ENCODE assay signal across 7 mouse cellular contexts in the genomic region with DNA sequence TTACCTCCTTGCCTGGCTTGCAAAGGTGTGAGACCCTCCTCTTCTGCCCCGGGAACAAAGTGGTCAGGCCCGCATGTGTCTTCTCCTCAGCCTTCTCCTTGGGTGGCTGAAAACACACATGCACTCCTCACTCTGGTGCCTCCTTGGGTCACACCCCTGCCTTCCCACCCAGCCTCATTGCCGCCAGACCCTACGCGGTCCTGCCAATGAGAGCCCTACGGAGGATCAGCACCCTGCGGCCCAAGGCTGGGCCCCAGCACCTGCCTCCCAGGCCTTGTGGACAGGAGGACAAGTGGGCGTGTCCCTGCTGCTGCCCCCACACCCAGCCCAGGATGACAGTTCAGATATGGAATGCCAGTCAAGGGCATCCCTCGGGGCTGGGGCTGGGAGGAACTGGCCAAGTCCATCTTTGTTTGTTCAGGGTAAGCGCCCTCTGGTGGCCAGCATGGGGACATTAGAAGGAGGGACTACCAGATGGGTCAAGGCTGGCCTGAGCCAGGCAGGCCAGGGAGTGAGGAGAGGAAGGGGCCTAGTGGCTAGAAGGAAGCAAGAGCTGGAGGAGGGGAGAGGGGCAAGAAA. TPM values are rescaled to one million over a fixed set of nuclear protein-coding genes. Genes with fewer than 3 reads are reported as not detected.
A peak's percentile ranks its signal among the peaks of the same experiment; 100 is the strongest.
DNase-seq lines count a peak whose midpoint lies in the region; ATAC-seq and TF ChIP-seq lines count a peak whose summit lies in the region.

No protein-coding gene starts in this region.

- peak; percentile 7; the same call in 1 of the 2 replicates for ATAC-seq in heart, embryonic 11.5 days (replicated peaks; ENCODE audit: insufficient number of reproducible peaks, low FRiP score, low TSS enrichment)

- no peaks in the 10 kb centered on the region for H3K27me3 ChIP-seq in E14TG2a.4 (ENCODE audit: insufficient read depth, low read length)
- no peaks in the 10 kb centered on the region for H3K27me3 ChIP-seq in heart, embryonic 11.5 days (ENCODE audit: control insufficient read depth, insufficient read depth, low read length)

- WGBS in heart, embryonic 11.5 days (ENCODE audit: insufficient replicate concordance) = 70% methylated on average over 10 of the region's 10 CpGs

- peaks cover 83% of the 10 kb centered on the region for H3K36me3 ChIP-seq in E14TG2a.4 (ENCODE audit: insufficient read depth, low read length)
- peaks cover 26% of the 10 kb centered on the region for H3K36me3 ChIP-seq in heart, embryonic 11.5 days (ENCODE audit: control insufficient read depth, insufficient read depth, low read length)

- H3K4me1 ChIP-seq in E14TG2a.4 (replicated peaks; ENCODE audit: low read depth, low read length) = peaks cover 76% of the 10 kb centered on the region
- peaks cover 10% of the 10 kb centered on the region for H3K4me1 ChIP-seq in heart, embryonic 11.5 days (ENCODE audit: control insufficient read depth, insufficient read depth, low read length)

- peak overlapping the region; percentile 3; the same call in 1 of the 2 replicates for H3K4me3 ChIP-seq in E14TG2a.4 (replicated peaks; ENCODE audit: low read length)
- no peak overlapping the region for H3K4me3 ChIP-seq in heart, embryonic 11.5 days (ENCODE audit: low read depth, low read length)

- peak; percentile 72 for DNase-seq in R1 (ENCODE audit: low read depth, low spot score)
- DNase-seq in embryo, embryonic 10.5 days (ENCODE audit: low spot score) = peak; percentile 81
- DNase-seq in kidney, postnatal 10 days = peak; percentile 82
- peak; percentile 85 for DNase-seq in mesoderm, embryonic 11.5 days (ENCODE audit: low read depth, low spot score)
- peak; percentile 58 for DNase-seq in spleen, adult 12 weeks (ENCODE audit: low spot score)

- no peak overlapping the region for H3K27ac ChIP-seq in heart, embryonic 11.5 days (ENCODE audit: low read depth, low read length)

- no peak overlapping the region for H3K4me2 ChIP-seq in heart, embryonic 11.5 days

- H3K9ac ChIP-seq in heart, embryonic 11.5 days (ENCODE audit: low read depth, low read length) = no peak overlapping the region

- peak; percentile 70 for TF ChIP-seq CTCF in E14TG2a.4 (conservative IDR thresholded peaks at IDR 0.05; ENCODE audit: low read length)

- H3K9me3 ChIP-seq in E14TG2a.4 (ENCODE audit: low read length) = no peaks in the 10 kb centered on the region
- no peaks in the 10 kb centered on the region for H3K9me3 ChIP-seq in heart, embryonic 11.5 days (replicated peaks; ENCODE audit: control insufficient read depth, low read length)

RNA-seq across cellular contexts. Expression of a gene that starts 9.6 kb away (rescaled TPM):
- 0.09 TPM in 1 of 2 replicates, not detected in the other for polyA plus RNA-seq in heart, embryonic 11.5 days (2014; fragmentation: Nextera tagmentation; extraction: Ambion mirVana)

RNA-seq across cellular contexts. Expression of a gene that starts 12.8 kb away (rescaled TPM):
- polyA plus RNA-seq in heart, embryonic 11.5 days (2014; fragmentation: Nextera tagmentation; extraction: Ambion mirVana) = 18.0 and 18.1 TPM in 2 replicates

RNA-seq across cellular contexts. Expression of a gene that starts 28.6 kb away (rescaled TPM):
- polyA plus RNA-seq in heart, embryonic 11.5 days (2014; fragmentation: Nextera tagmentation; extraction: Ambion mirVana) = 4.9 and 5.5 TPM in 2 replicates

RNA-seq across cellular contexts. Expression of a gene that starts 41.6 kb away (rescaled TPM):
- 94.3 and 100 TPM in 2 replicates for polyA plus RNA-seq in heart, embryonic 11.5 days (2014; fragmentation: Nextera tagmentation; extraction: Ambion mirVana)

RNA-seq across cellular contexts. Expression of a gene that starts 53.9 kb away (rescaled TPM):
- 0.04 TPM in 1 of 2 replicates, not detected in the other for polyA plus RNA-seq in heart, embryonic 11.5 days (2014; fragmentation: Nextera tagmentation; extraction: Ambion mirVana)
